Mouse (Mus musculus) adrenal gland, postnatal 14 days (tissue): ENCODE data around the gene Phf21b. TPM values are rescaled to one million over a fixed set of nuclear protein-coding genes. Genes with fewer than 3 reads are reported as not detected.

ENCODE experiments used
- DNase-seq: peaks from one replicate; pipeline ENCODE4 v3.0.0; 2021; ENCODE audit warnings: mixed read lengths
- total RNA-seq: library from RNA; stranded (reverse); gene quantifications from 2 replicates; pipeline ENCODE4 v1.2.3, GENCODE M21; 2021

Phf21b gene
- total RNA-seq, 1 experiment from 2014 or later = 2.3 TPM

- DNase-seq = no peak
Measured at GRCm38 (mm10) chr15:84846216-84846615, 9.6 kb downstream of the Phf21b start.

- DNase-seq = no peak
Measured at GRCm38 (mm10) chr15:84844831-84845230, 11.0 kb downstream of the Phf21b start.

GRCm38 (mm10) chr15:84843034-84843433, 12.8 kb downstream of the Phf21b start:
- no peak for DNase-seq

- DNase-seq = no peak
Measured at GRCm38 (mm10) chr15:84841925-84842821, 13.7 kb downstream of the Phf21b start.

GRCm38 (mm10) chr15:84840560-84840959, 15.3 kb downstream of the Phf21b start:
- no peak for DNase-seq

- DNase-seq = peak; percentile 42
Measured at GRCm38 (mm10) chr15:84839521-84839920, 16.3 kb downstream of the Phf21b start.

- DNase-seq = peak; percentile 32
Measured at GRCm38 (mm10) chr15:84837896-84838295, 18.0 kb downstream of the Phf21b start.

- DNase-seq = peak; percentile 94
Measured at GRCm38 (mm10) chr15:84829416-84829815, 26.4 kb downstream of the Phf21b start.

GRCm38 (mm10) chr15:84828603-84829002, 27.2 kb downstream of the Phf21b start:
- DNase-seq = no peak

- no peak for DNase-seq
Measured at GRCm38 (mm10) chr15:84823086-84823485, 32.8 kb downstream of the Phf21b start.

GRCm38 (mm10) chr15:84820811-84821210, 35.0 kb downstream of the Phf21b start:
- no peak for DNase-seq

- no peak for DNase-seq
Measured at GRCm38 (mm10) chr15:84818284-84818683, 37.6 kb downstream of the Phf21b start.

GRCm38 (mm10) chr15:84817589-84817988, 38.3 kb downstream of the Phf21b start:
- DNase-seq = no peak

GRCm38 (mm10) chr15:84815171-84815570, 40.7 kb downstream of the Phf21b start:
- no peak for DNase-seq

- DNase-seq = no peak
Measured at GRCm38 (mm10) chr15:84812831-84813357, 43.0 kb downstream of the Phf21b start.

GRCm38 (mm10) chr15:84811126-84811525, 44.7 kb downstream of the Phf21b start:
- DNase-seq = peak; percentile 66

GRCm38 (mm10) chr15:84809275-84809952, 46.4 kb downstream of the Phf21b start:
- DNase-seq = no peak

GRCm38 (mm10) chr15:84803685-84804084, 52.2 kb downstream of the Phf21b start:
- peak; percentile 82 for DNase-seq

- peak; percentile 48 for DNase-seq
Measured at GRCm38 (mm10) chr15:84800132-84800531, 55.7 kb downstream of the Phf21b start.

GRCm38 (mm10) chr15:84793649-84794048, 62.2 kb downstream of the Phf21b start:
- no peak for DNase-seq

GRCm38 (mm10) chr15:84787161-84787560, 68.7 kb downstream of the Phf21b start:
- DNase-seq = no peak

GRCm38 (mm10) chr15:84784812-84785211, 71.0 kb downstream of the Phf21b start:
- DNase-seq = no peak

GRCm38 (mm10) chr15:84778587-84778986, 77.3 kb downstream of the Phf21b start:
- DNase-seq = no peak
